Mouse (Mus musculus) ES-E14 (cell line): Measurements from ENCODE around the gene Tnpo1. TPM values are rescaled to one million over a fixed set of nuclear protein-coding genes. Genes with fewer than 3 reads are reported as not detected.

Source experiments
- DNase-seq: peaks from one replicate; pipeline ENCODE4 v3.0.0-alpha.2; 2013; ENCODE audit warnings: low read depth, low spot score
- H3K27ac ChIP-seq: 2 replicates; pipeline ENCODE4 v1.5.1; 2012; ENCODE audit warnings: low read depth, mild to moderate bottlenecking, low read length, moderate library complexity, mixed read lengths; ENCODE audit not compliant: poor library complexity, insufficient read depth, severe bottlenecking
- H3K36me3 ChIP-seq: 2 replicates; pipeline ENCODE4 v1.6.1; 2012; ENCODE audit warnings: mild to moderate bottlenecking, low read length, moderate library complexity, mixed read lengths; ENCODE audit not compliant: control insufficient read depth, poor library complexity, insufficient read depth, severe bottlenecking
- H3K4me1 ChIP-seq, 2 experiments: fragments of 150-350 bp in 1 of 2; sonication (generic) in 1 of 2; 2 replicates each; pipeline ENCODE4 v1.6.1; 2012; ENCODE audit warnings: low read length in 2 of 2, mild to moderate bottlenecking in 1 of 2, mixed read lengths in 1 of 2; ENCODE audit not compliant: control insufficient read depth in 2 of 2, insufficient read depth in 2 of 2, poor library complexity in 1 of 2
- H3K4me3 ChIP-seq, 2 experiments: fragments of 150-350 bp in 1 of 2; sonication (generic) in 1 of 2; 2 replicates each; pipeline ENCODE4 v1.5.1; 2012; ENCODE audit warnings: low read length in 2 of 2, low read depth in 1 of 2, mild to moderate bottlenecking in 1 of 2, mixed read lengths in 1 of 2; ENCODE audit not compliant: insufficient read depth in 1 of 2, poor library complexity in 1 of 2, severe bottlenecking in 1 of 2
- H3K9ac ChIP-seq: 2 replicates; pipeline ENCODE4 v1.6.1; 2012; ENCODE audit warnings: low read depth, mild to moderate bottlenecking, low read length, mixed read lengths; ENCODE audit not compliant: poor library complexity, insufficient read depth, severe bottlenecking
- H3K9me3 ChIP-seq: fragments of 150-350 bp; sonication (generic); 2 replicates; pipeline ENCODE4 v1.6.1; 2012; ENCODE audit warnings: low read depth, mild to moderate bottlenecking, low read length; ENCODE audit not compliant: control insufficient read depth, insufficient read depth
- CHD2 ChIP-seq: IDR thresholded peaks from 2 replicates; pipeline ENCODE4 v1.6.1; 2014; ENCODE audit warnings: mild to moderate bottlenecking, low read depth, low read length, inconsistent platforms
- HCFC1 ChIP-seq: IDR thresholded peaks from 2 replicates; pipeline ENCODE4 v1.6.1; 2012; ENCODE audit warnings: low read length, inconsistent platforms, borderline replicate concordance; ENCODE audit not compliant: insufficient read depth
- MAFK ChIP-seq: IDR thresholded peaks from 2 replicates; pipeline ENCODE4 v1.6.1; 2014; ENCODE audit warnings: mild to moderate bottlenecking, low read depth, low read length, inconsistent platforms; ENCODE audit not compliant: insufficient read depth
- ZC3H11A ChIP-seq: IDR thresholded peaks from 2 replicates; pipeline ENCODE4 v1.6.1; 2012; ENCODE audit warnings: low read depth, mild to moderate bottlenecking, inconsistent platforms, low read length, borderline replicate concordance
- ZNF384 ChIP-seq: IDR thresholded peaks from 2 replicates; pipeline ENCODE4 v1.6.1; 2012; ENCODE audit warnings: low read depth, low read length, inconsistent platforms
- in situ Hi-C, 2 experiments: fragments of 600-800 bp; cut with MboI; formaldehyde crosslinking; loops; one replicate each; pipeline ENCODE4 v1.15.1; 2025; ENCODE audit warnings: low sequenced_read_pairs in 2 of 2, inconsistent platforms in 1 of 2; ENCODE audit not compliant: unreplicated experiment in 2 of 2
- total RNA-seq: library from RNA; depleted of rRNA; stranded (reverse); fragments of 300-350 nt; gene quantifications from 2 replicates; pipeline ENCODE4 v1.2.3, GENCODE M21; 2012

Gene Tnpo1
- total RNA-seq, 1 experiment, result 148 TPM

DNA sequence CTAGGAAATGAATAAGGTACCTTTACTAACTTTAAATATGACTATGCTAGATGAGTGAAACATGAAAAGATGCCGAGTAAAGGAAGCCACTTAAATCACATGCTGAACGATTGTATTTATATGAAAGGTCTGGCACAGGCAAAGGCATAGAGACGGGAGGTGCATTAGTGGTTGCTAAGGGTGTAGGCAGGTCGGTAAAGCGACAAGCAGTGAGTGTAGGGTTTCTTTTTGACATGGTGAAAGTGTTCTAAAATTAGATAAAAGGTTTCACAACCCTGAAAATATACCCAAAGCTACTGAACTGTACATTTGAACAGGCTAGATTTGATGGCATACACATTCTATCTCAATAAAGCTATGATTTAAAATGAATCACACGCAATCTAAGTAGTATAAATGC, 10.9 kb upstream of the Tnpo1 start:
- TF ChIP-seq HCFC1 (no peak), CHD2 (no peak), MAFK (no peak), ZNF384 (no peak), ZC3H11A (no peak)
- Histone ChIP-seq H3K9ac (no peak overlapping the region), H3K36me3 (no peaks in the 10 kb centered on the region), H3K4me3 (no peak overlapping the region), H3K9me3 (no peaks in the 10 kb centered on the region), H3K27ac (no peak overlapping the region), H3K4me1 (no peaks in the 10 kb centered on the region)
- in situ Hi-C loops, result no loop called here
- no peak for DNase-seq

DNA sequence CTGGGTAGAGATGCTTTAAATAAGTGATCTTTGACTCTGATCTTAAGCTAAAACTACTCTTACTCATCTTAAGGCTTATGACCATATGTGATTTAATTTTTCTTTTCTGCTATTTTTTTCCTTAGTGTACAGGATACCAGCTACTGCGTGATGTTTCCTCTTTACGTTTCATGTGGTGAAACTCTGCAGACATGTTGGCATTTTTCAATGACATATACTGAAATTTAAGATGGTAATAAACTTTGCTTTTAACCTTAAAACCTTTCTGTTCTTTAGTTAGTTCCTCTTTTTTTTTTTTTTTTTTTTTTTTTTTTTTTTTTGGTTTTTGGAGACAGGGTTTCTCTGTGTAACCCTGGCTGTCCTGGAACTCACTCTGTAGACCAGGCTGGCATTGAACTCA, 2.7 kb upstream of the Tnpo1 start:
- TF ChIP-seq ZNF384 (peak; percentile 59; the same call in 1 of the 2 replicates), CHD2 (no peak)
- in situ Hi-C loops, result no loop called here
- DNase-seq, result no peak
- no peaks in the 10 kb centered on the region for H3K9me3 ChIP-seq
- H3K4me3 ChIP-seq, result no peak overlapping the region
- no peak overlapping the region for H3K27ac ChIP-seq
- H3K36me3 ChIP-seq, result no peaks in the 10 kb centered on the region
- H3K9ac ChIP-seq, result no peak overlapping the region
- no peaks in the 10 kb centered on the region; a peak in 2 of 4 replicates for H3K4me1 ChIP-seq

DNA sequence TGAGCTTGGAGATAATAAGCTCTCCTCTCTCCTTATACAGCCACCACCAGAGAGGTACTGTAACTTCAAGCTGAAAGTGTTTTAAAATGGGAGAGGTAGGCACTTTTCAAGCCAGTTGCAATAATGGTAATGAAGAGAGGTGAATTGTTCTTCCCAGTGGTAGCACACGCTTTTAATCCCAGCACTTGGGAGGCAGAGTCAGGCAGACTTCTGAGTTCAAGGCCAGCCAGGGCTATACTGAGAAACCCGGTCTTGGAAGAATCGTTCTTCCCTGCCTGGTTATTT, 716 bp upstream of the Tnpo1 start:
- TF ChIP-seq MAFK (no peak), CHD2 (no peak), ZC3H11A (no peak), ZNF384 (no peak), HCFC1 (no peak)
- Histone ChIP-seq H3K4me1 (peaks cover 2 to 4% of the 10 kb centered on the region in 2 experiments; a peak in 2 of 4 replicates), H3K27ac (no peak overlapping the region), H3K9ac (no peak overlapping the region), H3K9me3 (no peaks in the 10 kb centered on the region), H3K36me3 (no peaks in the 10 kb centered on the region), H3K4me3 (peak overlapping the region; percentile 71 to 95; a peak in 3 of 4 replicates)
- in situ Hi-C loops, result no loop called here
- no peak for DNase-seq

DNA sequence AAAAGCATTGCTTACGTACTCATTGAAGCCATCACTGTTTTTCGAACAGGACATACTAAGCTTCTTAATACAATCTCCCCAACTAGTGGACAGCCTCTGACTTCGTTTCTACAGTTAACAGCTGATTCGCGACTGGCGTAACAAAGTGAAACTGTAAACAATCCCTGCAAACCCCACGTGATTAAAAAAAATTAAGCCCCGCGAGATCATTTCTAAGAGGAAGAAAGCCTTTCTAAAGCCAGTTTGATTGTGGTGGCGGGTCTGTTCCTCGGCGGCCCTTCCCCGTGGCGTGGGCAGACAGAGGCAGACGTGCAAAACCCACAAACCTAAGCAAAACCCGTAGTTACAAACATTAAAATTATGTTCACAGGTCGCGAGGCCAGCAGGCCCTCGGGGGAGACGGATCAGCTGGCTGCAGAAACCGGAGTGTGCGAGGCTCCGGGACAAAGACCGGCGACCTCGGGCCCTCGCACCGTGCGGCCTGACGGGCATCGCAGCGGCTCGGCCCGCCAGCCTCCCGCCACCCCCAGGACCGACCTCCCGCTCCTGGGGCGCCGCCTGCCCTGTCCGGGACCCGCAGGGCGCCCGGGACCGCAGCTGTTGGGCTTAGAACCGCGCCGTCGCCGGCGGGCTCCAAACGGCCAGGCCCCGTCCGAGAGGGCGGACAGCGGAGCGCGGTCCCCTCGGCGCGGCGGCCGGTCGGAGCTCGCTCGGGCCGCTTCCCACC, 535 bp downstream of the Tnpo1 start:
- peaks cover 2 to 4% of the 10 kb centered on the region in 2 experiments; a peak in 2 of 4 replicates for H3K4me1 ChIP-seq
- in situ Hi-C loops, result no loop called here
- no peak for DNase-seq
- no peaks in the 10 kb centered on the region for H3K36me3 ChIP-seq
- H3K27ac ChIP-seq, result peak overlapping the region; percentile 34; the same call in 1 of the 2 replicates
- TF ChIP-seq ZNF384 (no peak), CHD2 (no peak), MAFK (no peak), ZC3H11A (no peak), HCFC1 (no peak)
- H3K9me3 ChIP-seq, result no peaks in the 10 kb centered on the region
- H3K9ac ChIP-seq, result peak overlapping the region; percentile 96
- peak overlapping the region; percentile 71 to 95 for H3K4me3 ChIP-seq
